Mouse (Mus musculus) C2C12 (cell line): ENCODE data around the gene Hmgcl. TPM values are rescaled to one million over a fixed set of nuclear protein-coding genes. Genes with fewer than 3 reads are reported as not detected.
A peak's percentile ranks its signal among the peaks of the same experiment; 100 is the strongest.
"Not testable (repeated sequence)": the region's sequence is repeated elsewhere in the genome, so short reads cannot be mapped to it uniquely, and the experiment has no call there.

Experiments used
- H3K27me3 ChIP-seq: one replicate; pipeline ENCODE4 v1.6.1; 2011; ENCODE audit not compliant: control insufficient read depth, insufficient read depth, insufficient read length
- H3K36me3 ChIP-seq: one replicate; pipeline ENCODE4 v1.6.1; 2011; ENCODE audit not compliant: control insufficient read depth, insufficient read depth
- H3K4me3 ChIP-seq: one replicate; pipeline ENCODE4 v1.5.1; 2011; ENCODE audit warnings: mild to moderate bottlenecking, control low read depth; ENCODE audit not compliant: poor library complexity, insufficient read depth, severe bottlenecking
- H3K79me2 ChIP-seq: one replicate; pipeline ENCODE4 v1.6.1; 2011; ENCODE audit not compliant: control insufficient read depth, insufficient read depth
- H3K79me3 ChIP-seq: one replicate; pipeline ENCODE4 v1.6.1; 2011; ENCODE audit warnings: low read depth, control low read depth
- H3ac ChIP-seq: one replicate; pipeline ENCODE3; 2011; ENCODE audit warnings: low read depth; ENCODE audit not compliant: control insufficient read depth, insufficient read length
- CEBPB ChIP-seq: IDR thresholded peaks from one replicate; pipeline ENCODE4 v1.6.1; 2011; ENCODE audit warnings: low read depth, mild to moderate bottlenecking, control low read depth, moderate library complexity
- CTCF ChIP-seq: IDR thresholded peaks from one replicate; pipeline ENCODE4 v1.5.1; 2011; ENCODE audit not compliant: control insufficient read depth, insufficient read depth, insufficient read length
- FOSL1 ChIP-seq: IDR thresholded peaks from one replicate; pipeline ENCODE4 v1.8.0; 2011; ENCODE audit warnings: mild to moderate bottlenecking, low read length; ENCODE audit not compliant: poor library complexity, insufficient read depth, severe bottlenecking
- MAX ChIP-seq: IDR thresholded peaks from one replicate; pipeline ENCODE4 v1.6.1; 2011; ENCODE audit warnings: mild to moderate bottlenecking, control low read depth
- MYOD1 ChIP-seq: IDR thresholded peaks from one replicate; pipeline ENCODE4 v1.6.1; 2011; ENCODE audit warnings: low read depth; ENCODE audit not compliant: control insufficient read depth, insufficient read length
- MYOG ChIP-seq: IDR thresholded peaks from one replicate; pipeline ENCODE4 v1.6.1; 2011; ENCODE audit not compliant: control insufficient read depth, insufficient read length; ENCODE audit errors: extremely low read depth
- USF1 ChIP-seq: IDR thresholded peaks from one replicate; pipeline ENCODE4 v1.6.1; 2011; ENCODE audit warnings: low read depth, mild to moderate bottlenecking, control low read depth, moderate library complexity
- polyA plus RNA-seq: library from polyadenylated mRNA; unstranded; fragments of >200 nt; fragmentation: generic; extraction: Trizol; gene quantifications from one replicate; pipeline ENCODE4 v1.2.1, GENCODE M21; 2012; ENCODE audit warnings: missing spikeins

Hmgcl gene
- polyA plus RNA-seq, 1 experiment, result 24.3 TPM

DNA sequence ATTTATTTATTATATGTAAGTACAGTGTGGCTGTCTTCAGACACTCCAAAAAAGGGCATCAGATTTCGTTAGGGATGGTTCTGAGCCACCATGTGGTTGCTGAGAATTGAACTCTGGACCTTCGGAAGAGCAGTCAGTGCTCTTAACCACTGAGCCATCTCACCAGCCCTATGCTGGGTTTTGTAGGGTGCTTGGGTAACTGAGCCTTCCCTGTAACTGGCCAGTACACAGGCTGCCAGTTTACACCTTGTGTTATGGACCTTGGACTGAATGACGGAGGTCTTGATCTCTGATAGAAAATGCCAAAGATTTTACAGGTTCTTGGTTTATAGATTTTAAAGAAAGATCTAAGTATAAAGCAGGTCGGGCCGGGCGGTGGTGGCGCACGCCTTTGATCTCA, 16.0 kb upstream of the Hmgcl start:
- Histone ChIP-seq H3K36me3 (no peaks in the 10 kb centered on the region), H3K79me2 (no peaks in the 10 kb centered on the region), H3K4me3 (no peak overlapping the region), H3ac (no peak overlapping the region), H3K27me3 (no peaks in the 10 kb centered on the region), H3K79me3 (no peaks in the 10 kb centered on the region)
- no peak for TF ChIP-seq CTCF
- TF ChIP-seq MAX, result no peak
- TF ChIP-seq FOSL1, result no peak
- TF ChIP-seq MYOD1, result no peak
- no peak for TF ChIP-seq MYOG
- no peak for TF ChIP-seq USF1
- TF ChIP-seq CEBPB, result no peak

GRCm38 (mm10) chr4:135931832-135932231, 14.4 kb upstream of the Hmgcl start:
- TF ChIP-seq MYOG, result no peak
- no peak for TF ChIP-seq MYOD1
- TF ChIP-seq USF1, result no peak
- TF ChIP-seq CEBPB, result no peak
- TF ChIP-seq MAX, result no peak
- TF ChIP-seq CTCF, result peak; percentile 28
- TF ChIP-seq FOSL1, result no peak
- no peaks in the 10 kb centered on the region for H3K79me2 ChIP-seq

DNA sequence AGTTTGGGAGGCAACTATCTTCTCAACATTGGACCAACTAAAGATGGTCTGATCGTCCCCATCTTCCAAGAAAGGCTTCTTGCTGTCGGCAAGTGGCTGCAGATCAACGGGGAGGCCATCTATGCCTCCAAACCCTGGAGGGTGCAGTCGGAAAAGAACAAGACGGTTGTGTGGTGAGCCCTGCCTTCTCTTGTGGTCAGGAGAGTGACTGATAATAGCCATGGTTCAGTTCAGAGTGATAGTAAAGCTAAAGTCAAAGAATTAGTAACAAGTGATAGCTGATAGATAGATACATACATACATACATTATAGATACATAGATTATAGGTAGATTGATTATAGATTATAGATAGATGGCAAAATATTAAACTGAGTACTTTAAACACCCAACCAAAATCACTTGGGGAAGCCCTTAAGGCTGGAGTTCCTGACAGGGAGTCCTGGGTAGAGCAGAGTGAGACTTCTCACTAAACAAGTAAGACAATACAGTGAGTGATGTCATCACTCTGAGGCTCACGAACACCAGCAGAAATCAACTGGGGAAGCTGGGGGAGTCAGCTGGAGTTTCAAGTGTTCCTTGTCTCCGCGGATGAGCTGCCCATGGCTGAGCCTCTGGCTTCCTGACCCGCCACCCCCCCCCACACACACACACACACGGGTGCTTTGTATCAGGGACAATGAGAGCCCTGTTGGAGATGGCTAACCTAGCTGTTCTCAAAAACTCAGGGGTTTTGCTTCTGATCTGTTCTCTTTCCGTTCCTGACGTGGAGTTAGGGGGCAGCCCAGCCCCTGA, 11.3 kb upstream of the Hmgcl start:
- Histone ChIP-seq H3K79me2 (no peaks in the 10 kb centered on the region), H3K4me3 (no peak overlapping the region), H3K27me3 (no peaks in the 10 kb centered on the region), H3K36me3 (no peaks in the 10 kb centered on the region), H3K79me3 (no peaks in the 10 kb centered on the region), H3ac (no peak overlapping the region)
- no peak for TF ChIP-seq FOSL1
- no peak for TF ChIP-seq MYOG
- no peak for TF ChIP-seq MYOD1
- TF ChIP-seq CTCF, result no peak
- TF ChIP-seq MAX, result no peak
- TF ChIP-seq CEBPB, result no peak
- TF ChIP-seq USF1, result no peak

More at GRCm38 (mm10) chr4:135931832-135932231, 14.4 kb upstream of the Hmgcl start:
- no peaks in the 10 kb centered on the region for H3K36me3 ChIP-seq
- no peak overlapping the region for H3ac ChIP-seq
- H3K4me3 ChIP-seq, result no peak overlapping the region
- H3K27me3 ChIP-seq, result no peaks in the 10 kb centered on the region
- no peaks in the 10 kb centered on the region for H3K79me3 ChIP-seq

DNA sequence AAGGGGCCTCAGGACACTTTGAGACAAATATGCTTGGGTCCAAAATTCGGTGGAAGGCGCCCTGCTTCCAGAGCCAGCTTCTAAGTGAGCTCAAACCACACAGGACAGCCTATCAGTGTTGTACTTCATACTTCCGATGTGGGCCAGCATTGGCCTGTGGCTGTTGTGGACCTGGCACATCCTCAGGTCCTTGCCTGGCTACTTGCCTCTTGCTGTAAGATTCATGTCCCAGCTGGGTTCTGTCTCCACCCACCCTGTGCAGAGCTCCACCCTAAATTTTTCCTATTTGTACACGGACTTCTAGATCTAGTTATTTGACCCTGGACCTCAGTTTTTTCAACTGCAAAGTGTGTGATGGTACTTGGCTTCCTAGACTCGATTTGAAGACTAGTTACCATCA, 10.7 kb upstream of the Hmgcl start:
- Histone ChIP-seq H3K79me3 (no peaks in the 10 kb centered on the region), H3K79me2 (no peaks in the 10 kb centered on the region), H3K4me3 (no peak overlapping the region), H3K27me3 (no peaks in the 10 kb centered on the region), H3ac (no peak overlapping the region), H3K36me3 (no peaks in the 10 kb centered on the region)
- TF ChIP-seq CEBPB (no peak), CTCF (no peak), MAX (no peak), MYOD1 (no peak), FOSL1 (no peak), MYOG (no peak), USF1 (no peak)

GRCm38 (mm10) chr4:135938858-135939257, 7.4 kb upstream of the Hmgcl start:
- H3K27me3 ChIP-seq, result no peaks in the 10 kb centered on the region
- TF ChIP-seq MAX, result no peak
- TF ChIP-seq MYOG, result no peak
- TF ChIP-seq USF1, result no peak
- TF ChIP-seq FOSL1, result no peak
- TF ChIP-seq MYOD1, result no peak
- no peak for TF ChIP-seq CEBPB
- no peak for TF ChIP-seq CTCF
- no peak overlapping the region for H3K4me3 ChIP-seq
- H3K79me3 ChIP-seq, result no peaks in the 10 kb centered on the region
- H3K79me2 ChIP-seq, result no peaks in the 10 kb centered on the region
- H3K36me3 ChIP-seq, result no peaks in the 10 kb centered on the region
- H3ac ChIP-seq, result no peak overlapping the region

DNA sequence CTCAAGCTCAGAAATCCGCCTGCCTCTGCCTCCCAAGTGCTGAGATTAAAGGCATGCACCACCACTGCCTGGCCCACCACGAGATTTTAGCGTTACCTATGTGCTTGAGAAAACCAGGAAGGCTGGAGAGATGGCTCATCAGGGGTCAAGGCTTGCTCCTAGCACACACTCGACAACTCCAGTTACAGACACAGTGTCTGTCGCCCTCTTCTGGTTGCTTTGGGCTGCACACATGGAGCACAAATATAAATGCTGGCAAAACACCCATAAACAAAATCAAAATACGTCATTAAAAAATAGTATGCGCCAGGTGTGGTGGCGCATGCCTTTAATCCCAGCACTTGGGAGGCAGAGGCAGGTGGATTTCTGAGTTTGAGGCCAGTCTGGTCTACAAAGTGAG, 5.2 kb upstream of the Hmgcl start:
- H3ac ChIP-seq, H3K27me3 ChIP-seq, H3K79me3 ChIP-seq, H3K36me3 ChIP-seq, H3K4me3 ChIP-seq, H3K79me2 ChIP-seq: not testable (repeated sequence)
